Mouse (Mus musculus) frontal cortex, postnatal 25 days (tissue): ENCODE measurements around the gene Fam126a.

Source experiments
- DNase-seq, 2 experiments: peaks; one replicate each; pipeline ENCODE4 v3.0.0; 2022; ENCODE audit warnings: low spot score in 2 of 2

Gene Fam126a

GRCm38 (mm10) chr5:24030579-24030969 lies at the start of gene Fam126a:
Gene Fam126a (minus strand): TSS chr5:24030690.
- peak; percentile 76 to 88 for DNase-seq

- DNase-seq, result no peak
These were observed 48.1 kb upstream of the Fam126a start for GRCm38 (mm10) chr5:24078420-24079179.

GRCm38 (mm10) chr5:24077739-24078306 lies 47.3 kb upstream of the Fam126a start:
- DNase-seq, result no peak

- DNase-seq, result peak; percentile 52 to 63
These were observed 46.7 kb upstream of the Fam126a start for GRCm38 (mm10) chr5:24076986-24077718.

GRCm38 (mm10) chr5:24072031-24072430 lies 41.5 kb upstream of the Fam126a start:
- no peak for DNase-seq

- DNase-seq, result no peak
These were observed 38.5 kb upstream of the Fam126a start for GRCm38 (mm10) chr5:24068955-24069354.

- DNase-seq, result no peak
These were observed 33.1 kb upstream of the Fam126a start for GRCm38 (mm10) chr5:24063545-24063944.

GRCm38 (mm10) chr5:24063034-24063433 lies 32.5 kb upstream of the Fam126a start:
- no peak for DNase-seq

GRCm38 (mm10) chr5:24060949-24061348 lies 30.5 kb upstream of the Fam126a start:
- no peak for DNase-seq

- DNase-seq, result no peak
These were observed 27.1 kb upstream of the Fam126a start for GRCm38 (mm10) chr5:24057592-24057991.

GRCm38 (mm10) chr5:24056865-24057264 lies 26.4 kb upstream of the Fam126a start:
- DNase-seq, result no peak

- no peak for DNase-seq
These were observed 23.9 kb upstream of the Fam126a start for GRCm38 (mm10) chr5:24054382-24054781.

GRCm38 (mm10) chr5:24053245-24054190 lies 23.0 kb upstream of the Fam126a start:
- no peak for DNase-seq

GRCm38 (mm10) chr5:24051755-24052675 lies 21.5 kb upstream of the Fam126a start:
- DNase-seq, result no peak

- no peak for DNase-seq
These were observed 17.3 kb upstream of the Fam126a start for GRCm38 (mm10) chr5:24047821-24048220.

- DNase-seq, result no peak
These were observed 16.5 kb upstream of the Fam126a start for GRCm38 (mm10) chr5:24047001-24047400.

GRCm38 (mm10) chr5:24045998-24046631 lies 15.6 kb upstream of the Fam126a start:
- DNase-seq, result peak in 1 of 2 experiments; percentile 24

- DNase-seq, result no peak
These were observed 13.9 kb upstream of the Fam126a start for GRCm38 (mm10) chr5:24044387-24044786.

GRCm38 (mm10) chr5:24043367-24043766 lies 12.9 kb upstream of the Fam126a start:
- DNase-seq, result no peak

- DNase-seq, result no peak
These were observed 10.9 kb upstream of the Fam126a start for GRCm38 (mm10) chr5:24041341-24041852.
